Mouse (Mus musculus) cerebellum, adult 2 months (tissue): ENCODE results near the gene Fhit. TPM values are rescaled to one million over a fixed set of nuclear protein-coding genes. Genes with fewer than 3 reads are reported as not detected.
"Not testable (repeated sequence)": the region's sequence is repeated elsewhere in the genome, so short reads cannot be mapped to it uniquely, and the experiment has no call there.

Experiments
- DNase-seq, 2 experiments: peaks; one replicate each; pipeline ENCODE4 v3.0.0; 2021
- H3K27ac ChIP-seq: fragments of 200-500 bp; 2 replicates; pipeline ENCODE4 v1.5.1; 2012; ENCODE audit warnings: low read length, control low read depth, inconsistent platforms; ENCODE audit not compliant: insufficient read depth
- H3K27me3 ChIP-seq: fragments of 200-500 bp; 2 replicates; pipeline ENCODE4 v1.6.1; 2012; ENCODE audit warnings: inconsistent platforms, mild to moderate bottlenecking, low read length, moderate library complexity; ENCODE audit not compliant: control insufficient read depth, insufficient read depth
- H3K4me1 ChIP-seq: fragments of 200-500 bp; 2 replicates; pipeline ENCODE4 v1.6.1; 2011; ENCODE audit warnings: low read length; ENCODE audit not compliant: control insufficient read depth, insufficient read depth
- H3K4me3 ChIP-seq: fragments of 200-500 bp; replicated peaks from 2 replicates; pipeline ENCODE3; 2011; ENCODE audit warnings: mild to moderate bottlenecking, low read depth, low read length, control low read depth; ENCODE audit not compliant: insufficient read depth
- CTCF ChIP-seq: fragments of 200-500 bp; IDR thresholded peaks from 2 replicates; pipeline ENCODE4 v1.5.1; 2011; ENCODE audit warnings: low read depth, mild to moderate bottlenecking, control low read depth, low read length, moderate library complexity, borderline replicate concordance; ENCODE audit not compliant: insufficient read depth
- POLR2A ChIP-seq: fragments of 200-500 bp; IDR thresholded peaks from 2 replicates; pipeline ENCODE4 v1.6.1; 2011; ENCODE audit warnings: low read length, control low read depth, borderline replicate concordance; ENCODE audit not compliant: insufficient read depth
- WGBS: fragments of 180-500 bp; shearing (Covaris S2); methylation state at CpG from one replicate; pipeline ENCODE4 v1.1.7; 2018; 5-methylcytosine and 5-hydroxymethylcytosine counted together
- polyA plus RNA-seq: library from polyadenylated mRNA; depleted of rRNA; stranded (reverse); fragments of >200 nt; gene quantifications from 2 replicates; pipeline ENCODE4 v1.2.3, GENCODE M21; 2012

Fhit gene
- polyA plus RNA-seq, 1 experiment = 10.5 TPM

- Histone ChIP-seq H3K27ac (no peak overlapping the region), H3K27me3 (no peaks in the 10 kb centered on the region), H3K4me3 (no peak overlapping the region), H3K4me1 (no peaks in the 10 kb centered on the region)
- no peak for DNase-seq
- TF ChIP-seq CTCF = no peak
- no peak for TF ChIP-seq POLR2A
- WGBS = 37% methylated on average over 4 of the region's 4 CpGs
Measured at GRCm38 (mm10) chr14:10798489-10799180, 363.2 kb downstream of the Fhit start.

DNA sequence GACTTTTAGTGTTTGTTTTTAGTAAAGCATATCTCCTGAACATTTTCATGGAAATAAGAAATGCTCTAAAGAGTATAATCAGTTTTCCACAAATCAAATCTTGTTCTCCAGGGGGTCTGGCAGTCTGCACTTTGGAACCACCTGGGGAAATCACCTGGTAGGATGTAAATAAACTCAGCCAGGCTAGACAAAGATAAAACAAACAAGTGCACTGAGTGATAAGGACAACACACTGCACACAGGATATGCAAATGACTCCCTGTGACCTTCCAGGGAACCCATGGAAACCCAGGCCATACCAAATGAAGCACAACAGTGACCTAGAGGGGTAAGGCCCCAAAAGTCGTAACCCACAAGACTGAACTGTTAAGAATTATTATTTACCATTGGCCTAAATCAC is 364.2 kb downstream of the Fhit start:
- Histone ChIP-seq H3K27ac (no peak overlapping the region), H3K4me3 (no peak overlapping the region), H3K4me1 (no peaks in the 10 kb centered on the region), H3K27me3 (no peaks in the 10 kb centered on the region)
- TF ChIP-seq CTCF (no peak), POLR2A (no peak)
- WGBS = 91% methylated on average over 1 of the region's 1 CpGs
- DNase-seq = no peak

- Histone ChIP-seq H3K27me3 (no peaks in the 10 kb centered on the region), H3K27ac (no peak overlapping the region), H3K4me1 (no peaks in the 10 kb centered on the region), H3K4me3 (no peak overlapping the region)
- no peak for TF ChIP-seq POLR2A
- 57% methylated on average over 2 of the region's 2 CpGs for WGBS
- no peak for DNase-seq
Measured at GRCm38 (mm10) chr14:10795498-10796075, 366.2 kb downstream of the Fhit start.

DNA sequence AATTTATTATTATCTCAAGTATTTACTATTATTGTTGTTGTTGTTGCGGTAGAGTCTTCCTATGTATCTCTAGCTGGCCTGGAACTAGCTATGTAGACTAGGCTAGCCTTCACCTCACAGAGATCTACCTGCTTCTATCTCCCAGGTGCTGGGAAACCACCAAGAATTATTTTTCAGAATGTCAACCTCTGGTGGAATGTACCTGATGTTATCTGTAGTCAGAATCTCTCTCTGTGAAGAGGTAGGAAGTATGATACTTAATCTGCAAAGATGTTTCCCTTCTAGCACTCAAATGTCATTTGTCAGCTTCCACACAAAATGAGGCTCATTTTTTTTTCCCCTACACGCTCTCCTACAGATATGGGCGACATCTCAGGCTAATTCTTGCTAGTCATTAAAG is 377.9 kb downstream of the Fhit start:
- Histone ChIP-seq H3K4me1 (no peaks in the 10 kb centered on the region), H3K4me3 (no peak overlapping the region), H3K27me3 (no peaks in the 10 kb centered on the region), H3K27ac (no peak overlapping the region)
- TF ChIP-seq POLR2A (no peak), CTCF (no peak)
- WGBS = 95% methylated on average over 3 of the region's 3 CpGs
- DNase-seq = no peak

DNA sequence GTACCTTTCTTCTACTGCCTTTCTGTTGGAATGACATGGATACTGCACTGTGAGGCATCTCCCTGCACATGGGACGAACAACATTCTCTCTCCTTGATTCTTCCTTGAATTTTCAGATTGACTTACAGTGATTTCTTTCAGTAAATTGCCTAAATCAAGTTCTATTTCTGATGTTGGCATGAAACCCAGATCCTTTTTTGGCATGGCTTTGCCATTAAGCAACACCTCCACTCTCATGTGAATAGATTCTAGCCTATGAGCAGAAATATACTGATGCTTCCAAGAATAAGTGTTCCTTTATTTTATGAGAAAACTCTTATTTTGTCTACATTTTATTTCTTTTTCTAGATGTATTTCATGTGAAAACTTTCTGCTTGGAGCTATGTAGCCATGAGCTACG is 383.1 kb downstream of the Fhit start:
- Histone ChIP-seq H3K4me3 (no peak overlapping the region), H3K27ac (no peak overlapping the region), H3K27me3 (no peaks in the 10 kb centered on the region), H3K4me1 (no peaks in the 10 kb centered on the region)
- no peak for DNase-seq
- WGBS = 83% methylated on average over 2 of the region's 2 CpGs
- TF ChIP-seq POLR2A (no peak), CTCF (no peak)

GRCm38 (mm10) chr14:10754883-10755282 is 407.0 kb downstream of the Fhit start:
- not testable (repeated sequence) for H3K27ac ChIP-seq, H3K4me1 ChIP-seq, H3K4me3 ChIP-seq, DNase-seq, H3K27me3 ChIP-seq
- WGBS = 95% methylated on average over 1 of the region's 1 CpGs

GRCm38 (mm10) chr14:10738076-10738475 is 423.8 kb downstream of the Fhit start:
- 56% methylated on average over 2 of the region's 2 CpGs for WGBS
- no peak for DNase-seq
- Histone ChIP-seq H3K27me3 (no peaks in the 10 kb centered on the region; the same call in 1 of the 2 replicates), H3K4me3 (no peak overlapping the region), H3K4me1 (no peaks in the 10 kb centered on the region), H3K27ac (no peak overlapping the region)
- TF ChIP-seq CTCF = no peak
- TF ChIP-seq POLR2A = no peak

GRCm38 (mm10) chr14:10722525-10722924 is 439.3 kb downstream of the Fhit start:
- Histone ChIP-seq H3K27ac (no peak overlapping the region), H3K4me3 (no peak overlapping the region), H3K4me1 (no peaks in the 10 kb centered on the region), H3K27me3 (no peaks in the 10 kb centered on the region)
- no peak for DNase-seq
- TF ChIP-seq CTCF (no peak), POLR2A (no peak)

GRCm38 (mm10) chr14:10712916-10713315 is 448.9 kb downstream of the Fhit start:
- Histone ChIP-seq H3K27ac (no peak overlapping the region), H3K4me1 (no peaks in the 10 kb centered on the region), H3K27me3 (no peaks in the 10 kb centered on the region), H3K4me3 (no peak overlapping the region)
- WGBS = 41% methylated on average over 3 of the region's 3 CpGs
- TF ChIP-seq CTCF = no peak
- no peak for TF ChIP-seq POLR2A
- peak in 1 of 2 experiments; percentile 4 for DNase-seq
